Mouse (Mus musculus): ENCODE measurements around the gene Prss56.

Prss56 gene

GRCm38 (mm10) chr1:87185526-87185925 is 2.4 kb downstream of the Prss56 start:
- DNase-seq = peak; percentile 43

DNA sequence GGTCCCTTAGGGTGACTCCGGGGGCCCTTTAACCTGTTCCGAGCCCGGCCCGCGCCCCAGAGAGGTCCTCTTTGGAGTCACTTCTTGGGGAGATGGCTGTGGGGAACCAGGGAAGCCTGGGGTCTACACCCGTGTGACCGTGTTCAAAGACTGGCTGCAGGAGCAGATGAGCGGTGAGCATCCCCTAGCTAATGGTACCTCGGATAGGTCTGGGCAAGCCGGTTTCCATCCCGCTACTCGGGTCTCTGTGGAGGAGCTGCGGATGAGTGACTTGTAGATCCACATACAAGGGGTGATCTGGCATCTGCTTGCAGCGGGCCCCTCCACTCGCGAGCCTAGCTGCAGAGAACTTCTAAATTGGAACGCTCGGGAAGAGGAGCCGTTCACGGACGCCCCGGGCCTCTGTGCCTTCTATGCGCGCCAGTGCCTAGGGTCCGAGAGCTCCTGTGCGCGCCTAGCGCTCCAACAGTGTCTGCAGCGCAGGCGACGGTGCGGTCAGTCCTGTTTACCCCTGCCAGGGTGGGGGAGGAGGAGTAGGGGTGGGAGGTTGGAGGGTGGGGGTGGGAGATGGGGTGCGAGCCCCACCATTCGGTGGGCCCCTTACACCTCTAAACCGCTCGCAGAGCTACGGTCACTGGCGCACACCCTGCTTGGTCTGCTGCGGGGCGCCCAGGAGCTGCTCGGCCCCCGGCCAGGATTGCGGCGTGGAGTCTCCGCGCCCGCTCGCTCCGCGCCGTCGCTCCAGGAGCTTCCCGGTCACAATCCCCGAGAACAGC is 3.3 kb downstream of the Prss56 start:
- DNase-seq = peak; percentile 31

DNA sequence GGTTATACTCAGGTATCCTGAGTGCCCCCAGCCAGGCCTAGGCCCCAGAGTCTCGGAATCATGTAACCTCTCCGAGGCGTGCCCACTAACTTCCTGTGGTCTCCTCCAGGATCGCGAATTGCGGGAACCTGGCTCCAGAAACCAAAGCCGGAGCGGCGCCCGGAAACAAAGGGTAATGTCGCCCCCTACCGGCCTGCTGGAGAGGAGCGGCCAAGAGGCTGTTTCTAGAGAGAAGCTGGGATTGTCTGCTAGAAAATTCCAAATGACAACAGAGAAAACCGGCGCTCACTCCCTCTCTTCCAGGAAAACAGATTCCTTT is 3.9 kb downstream of the Prss56 start:
- DNase-seq = peak; percentile 82

DNA sequence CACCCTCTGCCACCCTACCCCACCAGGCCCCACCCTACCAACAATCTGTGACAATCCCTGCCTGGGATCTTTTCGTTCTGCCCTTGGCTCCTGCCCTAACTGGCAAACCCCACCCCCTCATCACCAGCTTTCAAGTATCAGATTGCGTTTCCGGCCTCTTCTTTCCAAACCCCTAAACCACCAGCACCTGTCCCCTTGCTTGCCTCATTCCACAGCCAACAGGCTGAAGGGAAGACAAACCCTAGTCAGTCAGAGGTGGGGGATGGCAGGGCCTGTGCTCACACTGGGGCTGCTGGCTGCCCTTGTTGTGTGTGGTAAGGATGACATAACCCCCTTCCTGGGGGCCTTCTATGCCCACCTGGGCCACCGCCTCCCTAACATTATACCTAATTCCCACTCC is 7.3 kb downstream of the Prss56 start, which contains the start of gene Chrnd:
TSS of gene Chrnd (plus strand) at position 179 of the 400 bp plus-strand sequence.
- DNase-seq = no peak

DNA sequence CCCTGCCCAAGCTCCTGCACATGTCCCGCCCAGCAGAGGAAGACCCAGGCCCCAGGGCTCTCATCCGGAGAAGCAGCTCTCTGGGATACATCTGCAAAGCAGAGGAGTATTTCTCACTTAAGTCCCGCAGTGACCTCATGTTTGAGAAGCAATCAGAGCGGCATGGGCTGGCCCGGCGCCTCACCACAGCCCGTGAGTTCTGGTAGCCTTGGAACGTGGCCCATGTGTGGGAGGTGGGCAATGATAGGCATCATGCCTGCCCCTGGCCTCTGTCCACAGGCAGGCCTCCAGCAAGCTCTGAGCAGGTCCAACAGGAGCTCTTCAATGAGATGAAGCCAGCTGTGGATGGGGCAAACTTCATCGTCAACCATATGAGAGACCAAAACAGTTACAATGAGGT is 14.2 kb downstream of the Prss56 start:
- DNase-seq = no peak

- DNase-seq = no peak
Measured at GRCm38 (mm10) chr1:87198119-87199065, 15.3 kb downstream of the Prss56 start.

GRCm38 (mm10) chr1:87200811-87201210 is 17.7 kb downstream of the Prss56 start:
- no peak for DNase-seq

GRCm38 (mm10) chr1:87201848-87202247 is 18.7 kb downstream of the Prss56 start:
- DNase-seq = no peak

GRCm38 (mm10) chr1:87203779-87204178 is 20.7 kb downstream of the Prss56 start:
- no peak for DNase-seq

GRCm38 (mm10) chr1:87204465-87204864 is 21.4 kb downstream of the Prss56 start, which contains the start of gene Chrng:
Gene Chrng, plus strand, starts transcription at chr1:87204657.
- no peak for DNase-seq

DNA sequence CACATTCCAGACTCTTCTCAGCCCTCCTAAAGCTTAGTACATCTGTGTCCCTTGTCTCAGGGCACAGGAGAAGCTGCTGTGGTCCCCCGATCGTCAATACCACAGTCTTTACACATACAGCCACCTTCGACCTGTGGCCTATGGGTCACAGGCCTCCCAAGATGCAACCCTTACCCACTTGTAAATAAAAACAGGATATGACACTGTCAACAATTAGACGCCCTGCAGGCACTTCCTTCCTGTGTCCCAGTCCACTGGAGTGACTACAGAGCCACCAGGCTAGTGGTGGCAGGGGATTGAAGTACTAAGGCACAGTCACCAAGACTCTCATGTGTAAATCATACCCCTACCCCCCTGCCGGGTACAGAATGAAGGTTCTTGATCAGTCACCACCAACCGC is 21.9 kb downstream of the Prss56 start:
- no peak for DNase-seq

DNA sequence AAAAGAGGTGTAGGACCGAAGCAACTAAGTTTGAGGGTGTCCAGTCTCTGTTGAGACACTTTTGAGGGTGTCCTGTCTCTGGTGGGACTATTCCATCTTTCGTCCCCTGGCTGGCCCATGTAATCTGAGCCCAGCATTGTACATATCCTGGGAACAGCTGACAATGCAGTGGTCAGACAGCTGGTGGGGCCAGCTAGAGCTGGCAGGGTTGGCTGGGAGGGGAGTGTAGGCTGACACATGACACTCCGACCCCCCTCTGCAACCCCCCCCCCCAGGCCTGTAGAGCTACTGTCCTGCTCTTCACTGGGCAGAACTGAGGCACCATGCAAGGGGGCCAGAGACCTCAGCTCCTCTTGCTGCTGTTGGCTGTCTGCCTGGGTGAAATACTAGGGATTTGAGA is 22.4 kb downstream of the Prss56 start:
- DNase-seq = no peak

DNA sequence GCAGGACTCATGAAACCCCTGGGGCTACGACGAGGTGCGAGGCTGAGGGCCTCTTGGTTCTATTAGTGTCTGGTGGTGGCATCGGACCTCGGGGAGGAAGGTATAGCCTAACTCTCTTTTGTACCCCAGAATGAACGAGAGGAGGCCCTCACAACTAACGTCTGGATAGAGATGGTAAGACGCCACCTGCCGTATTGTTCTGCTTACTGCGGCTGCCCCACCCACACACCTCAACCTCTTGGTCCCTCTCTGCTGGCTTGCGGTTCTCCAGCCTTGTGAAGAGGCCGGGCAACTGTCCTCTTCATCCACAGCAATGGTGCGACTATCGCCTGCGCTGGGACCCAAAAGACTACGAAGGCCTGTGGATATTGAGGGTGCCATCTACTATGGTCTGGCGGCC is 23.2 kb downstream of the Prss56 start:
- DNase-seq = peak; percentile 64

DNA sequence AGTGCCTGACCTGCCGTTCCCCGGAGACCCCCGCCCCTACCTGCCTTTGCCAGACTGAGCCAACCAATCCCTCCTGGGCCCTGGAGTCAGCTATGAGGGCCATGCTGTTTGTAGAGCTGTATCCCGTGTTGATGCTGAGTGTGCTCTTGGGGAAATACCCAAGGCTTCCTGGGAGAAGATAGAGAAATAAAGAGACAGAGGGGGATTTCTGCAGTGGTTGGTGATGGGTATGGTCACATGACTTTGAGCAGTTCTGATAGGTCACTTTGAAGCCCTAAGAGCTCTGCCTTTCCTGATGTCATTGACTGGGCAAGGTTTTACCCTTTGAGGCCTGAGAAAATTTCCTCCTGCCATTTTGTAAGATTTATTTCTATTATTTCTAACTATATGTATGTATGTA is 28.3 kb downstream of the Prss56 start:
- DNase-seq = no peak

DNA sequence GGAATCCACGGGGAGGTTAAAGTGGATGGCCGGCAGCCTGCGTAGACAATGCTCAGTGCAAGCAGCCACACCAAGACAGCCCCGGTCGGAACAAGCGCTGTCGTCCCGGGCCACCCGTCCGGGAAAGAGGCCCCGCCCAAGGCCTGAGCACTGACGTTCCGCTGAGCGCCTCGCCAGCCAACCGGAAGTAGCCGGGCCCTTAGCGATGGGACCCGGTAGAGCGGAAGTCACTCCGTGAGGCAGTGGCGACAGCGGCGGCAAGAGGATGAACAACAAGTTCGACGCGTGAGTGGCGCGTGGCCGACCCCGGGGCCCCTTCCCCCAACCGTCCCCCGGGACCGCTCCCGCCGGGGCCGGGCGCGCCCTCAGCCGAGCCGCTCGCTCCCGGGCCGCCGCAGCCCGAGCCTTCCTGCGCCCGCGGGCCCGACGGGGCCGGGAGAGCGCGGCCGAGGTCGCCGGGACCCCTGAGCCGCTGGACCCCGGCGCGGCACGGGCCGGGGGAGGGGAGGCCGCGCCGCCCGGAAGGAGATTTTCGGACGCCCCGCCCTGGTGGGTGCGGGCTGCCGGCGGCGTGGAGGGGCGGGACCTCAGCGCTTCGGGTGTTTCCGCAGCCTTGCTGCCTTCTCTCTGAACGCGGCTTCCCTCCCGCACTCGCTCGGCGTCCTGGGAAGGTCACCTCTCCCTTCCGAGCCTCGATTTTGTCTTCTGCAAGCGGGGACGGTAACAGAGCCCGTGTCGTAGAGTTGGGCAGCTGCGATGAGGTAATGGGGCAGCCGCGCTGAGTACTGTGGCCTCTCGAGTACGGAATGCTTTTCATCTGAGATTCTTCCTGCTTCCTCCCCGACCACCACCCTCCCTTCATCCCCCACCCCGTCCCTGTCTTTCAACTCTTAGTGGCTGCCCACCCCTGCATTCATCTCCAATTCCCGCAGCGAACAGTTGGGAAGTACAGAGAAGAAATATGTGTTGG is 30.9 kb downstream of the Prss56 start, which contains the start of gene Eif4e2:
TSS of gene Eif4e2 (plus strand) at position 180 of the 970 bp plus-strand sequence.
- peak; percentile 94 for DNase-seq

DNA sequence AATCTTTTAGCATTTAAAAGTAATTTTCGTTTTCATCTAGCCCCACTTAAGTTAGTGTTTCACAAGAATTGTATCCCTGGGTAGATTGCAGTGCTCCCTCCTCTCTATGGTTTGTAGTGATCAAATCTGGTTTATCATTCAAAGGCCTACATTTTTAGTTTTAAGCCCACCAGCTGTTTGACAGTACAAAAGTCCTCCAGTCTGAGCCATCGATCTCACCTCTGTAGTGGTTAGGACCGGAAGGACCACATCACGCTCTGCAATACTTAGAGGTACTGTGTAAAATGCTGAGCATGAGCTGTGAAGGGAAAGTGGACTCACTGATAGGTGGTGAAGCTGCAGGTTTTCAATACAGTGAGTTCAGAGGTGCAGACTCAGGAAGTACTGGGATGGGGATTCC is 31.6 kb downstream of the Prss56 start:
- no peak for DNase-seq

- no peak for DNase-seq
Measured at GRCm38 (mm10) chr1:87217938-87218337, 34.8 kb downstream of the Prss56 start.

GRCm38 (mm10) chr1:87225739-87226138 is 42.6 kb downstream of the Prss56 start:
- DNase-seq = no peak

DNA sequence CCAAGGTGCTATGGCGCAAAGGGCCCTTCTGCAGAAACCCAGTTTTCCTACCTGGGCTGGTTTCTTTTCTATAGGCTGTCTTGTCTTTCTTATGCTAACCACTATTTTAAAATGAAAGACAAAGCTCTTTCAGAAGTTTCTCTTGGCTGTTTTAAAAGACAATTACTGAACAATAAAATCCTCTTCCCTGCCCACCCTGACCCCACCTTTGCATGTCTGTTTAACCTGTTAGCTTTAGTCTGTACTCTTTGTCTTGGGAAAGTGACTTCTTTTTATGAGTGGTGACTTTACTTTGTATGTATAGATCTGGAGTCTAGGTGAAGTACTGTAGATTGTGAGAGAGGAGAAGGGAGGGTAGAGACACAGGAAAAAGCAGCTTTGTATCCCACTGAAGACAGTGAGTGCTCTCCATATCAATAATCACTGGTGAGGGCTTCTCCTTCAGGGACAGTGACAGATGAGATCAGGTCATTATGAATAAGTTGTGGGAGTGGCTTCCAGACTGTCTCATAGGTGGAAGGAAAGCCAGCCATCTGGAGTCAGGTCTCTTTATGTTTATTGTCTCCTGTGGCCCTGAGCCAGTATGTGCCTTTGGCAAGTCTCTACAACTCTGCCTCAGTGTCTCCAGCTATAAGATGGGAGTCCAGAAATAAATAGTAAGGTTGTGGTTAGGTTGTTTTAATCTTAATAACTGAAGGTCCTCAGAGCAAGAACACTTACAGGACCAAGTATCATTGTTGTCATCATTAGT is 43.5 kb downstream of the Prss56 start:
- DNase-seq = no peak

GRCm38 (mm10) chr1:87227160-87227550 is 44.0 kb downstream of the Prss56 start:
- no peak for DNase-seq

DNA sequence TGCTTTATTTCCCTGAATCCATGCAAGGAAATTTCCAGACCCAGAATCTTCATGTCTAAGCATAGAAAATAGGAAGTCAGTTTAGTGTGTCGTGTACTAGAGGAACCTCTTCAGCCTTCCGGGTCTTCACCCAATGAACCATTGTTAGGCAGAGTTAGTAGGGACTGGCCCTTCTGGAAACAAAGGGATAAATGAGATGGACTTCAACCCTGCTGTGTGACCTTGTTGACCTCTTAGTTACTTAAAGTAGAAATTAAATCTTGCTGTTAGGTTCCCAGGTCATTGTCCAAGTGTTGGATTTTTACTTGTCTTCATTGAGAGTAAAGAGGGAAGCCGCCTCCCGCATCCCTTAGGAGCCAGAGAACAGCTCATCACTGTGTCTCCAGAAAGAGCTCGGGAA is 47.5 kb downstream of the Prss56 start:
- no peak for DNase-seq

- DNase-seq = no peak
Measured at GRCm38 (mm10) chr1:87232197-87232596, 49.1 kb downstream of the Prss56 start.
